Mouse (Mus musculus): ENCODE measurements around the gene Fam89a.

DNA sequence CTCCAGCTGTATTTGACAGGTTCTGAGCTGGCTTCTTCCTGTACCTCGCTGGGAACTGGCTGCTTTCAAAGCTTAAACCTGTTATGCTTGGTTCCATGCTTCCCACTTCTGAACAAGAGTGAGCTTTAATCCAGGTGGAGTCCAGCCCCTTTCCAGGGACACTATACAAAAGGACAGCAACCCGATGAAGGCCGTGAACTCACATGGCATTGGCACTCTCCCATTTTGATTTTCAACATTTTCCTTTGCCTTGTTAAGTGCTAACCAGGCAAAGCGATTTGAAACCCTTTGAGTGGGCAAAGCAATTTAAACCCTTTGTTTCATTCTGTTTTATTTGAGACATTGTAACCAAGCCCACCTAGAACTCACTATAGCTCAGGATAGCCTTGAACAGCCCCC lies 3.2 kb upstream of the Fam89a start:
- TF ChIP-seq CTCF (IDR thresholded peaks at IDR 0.05; ENCODE audit: control insufficient read depth, insufficient read depth, insufficient read length) (no peak), MYOD1 (IDR thresholded peaks at IDR 0.05; ENCODE audit: control insufficient read depth, insufficient read length, low read depth) (no peak), MAX (IDR thresholded peaks at IDR 0.05) (no peak), MYOG (IDR thresholded peaks at IDR 0.05; ENCODE audit: control insufficient read depth, extremely low read depth, insufficient read length) (no peak), USF1 (IDR thresholded peaks at IDR 0.05; ENCODE audit: low read depth) (no peak), CEBPB (IDR thresholded peaks at IDR 0.05; ENCODE audit: low read depth) (no peak)

All from C2C12 (cell line).